Mouse (Mus musculus): Measurements from ENCODE around the gene Metap1d.

DNA sequence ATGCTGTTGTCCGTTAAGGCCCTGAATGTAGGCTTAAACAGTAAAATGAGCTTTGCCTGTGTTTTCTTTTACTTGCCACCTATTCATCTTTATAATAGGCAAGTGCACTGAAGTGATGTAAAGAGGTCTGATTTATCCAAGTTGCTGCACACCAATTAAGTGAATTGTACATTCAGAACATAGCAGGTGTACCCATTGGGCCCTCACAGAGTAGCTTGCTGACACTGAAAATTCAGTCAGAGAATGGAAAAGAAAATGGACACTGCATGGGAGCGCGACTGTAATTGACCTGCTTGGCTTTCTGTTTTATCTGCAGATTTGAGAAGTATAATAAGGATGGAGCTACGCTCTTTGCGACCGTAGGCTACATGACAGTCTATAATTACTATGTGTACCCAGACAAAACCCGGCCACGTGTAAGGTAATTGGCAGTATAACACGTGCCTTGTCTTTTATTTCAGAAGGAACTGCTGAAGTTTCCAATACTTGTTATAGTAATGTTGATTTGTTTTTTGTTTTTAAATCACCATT is 32.1 kb upstream of the Metap1d start:
- TF ChIP-seq CTCF (IDR thresholded peaks at IDR 0.05; ENCODE audit: low read depth) (no peak), EP300 (IDR thresholded peaks at IDR 0.05; ENCODE audit: low read depth) (no peak)
